Mouse (Mus musculus) embryo, embryonic 10 days (tissue): ENCODE measurements at regions not wholly inside any gene's neighbourhood (a gene's known extent, or its start where the extent isn't known, plus 50 kb on each side); places are given as distances from the start of the nearest gene placed in this dataset.
A peak's percentile ranks its signal among the peaks of the same experiment; 100 is the strongest.

ENCODE experiments used
- DNase-seq: peaks from one replicate; pipeline ENCODE4 v3.0.0-alpha.2; 2015; ENCODE audit warnings: low spot score

- no peak for DNase-seq
Observed at GRCm38 (mm10) chr6:16365450-16365849, 532.8 kb downstream of the Tfec start.

- DNase-seq = no peak
Observed at GRCm38 (mm10) chr6:16362057-16362456, 536.2 kb downstream of the Tfec start.

GRCm38 (mm10) chr6:16359881-16360711 lies 538.1 kb downstream of the Tfec start:
- DNase-seq = peak; percentile 30

DNA sequence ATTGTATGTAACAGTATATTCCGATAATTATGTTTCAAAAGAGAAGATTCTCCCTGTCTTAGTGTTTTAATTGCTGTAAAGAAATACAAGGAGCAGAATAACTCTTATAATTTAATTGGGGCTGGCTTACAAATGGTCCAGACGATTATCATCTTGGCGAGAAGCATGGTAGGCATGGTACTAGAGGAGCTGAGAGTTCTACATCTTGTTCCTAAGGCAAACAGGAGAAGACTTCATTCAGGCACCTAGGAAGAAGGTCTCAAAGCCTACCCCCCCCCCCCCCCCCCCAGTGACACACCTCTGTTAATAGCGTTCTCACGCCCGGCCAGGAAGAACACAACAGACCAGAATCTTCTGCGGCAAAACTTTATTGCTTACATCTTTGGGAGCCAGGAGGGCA lies 538.8 kb downstream of the Tfec start:
- DNase-seq = no peak

DNA sequence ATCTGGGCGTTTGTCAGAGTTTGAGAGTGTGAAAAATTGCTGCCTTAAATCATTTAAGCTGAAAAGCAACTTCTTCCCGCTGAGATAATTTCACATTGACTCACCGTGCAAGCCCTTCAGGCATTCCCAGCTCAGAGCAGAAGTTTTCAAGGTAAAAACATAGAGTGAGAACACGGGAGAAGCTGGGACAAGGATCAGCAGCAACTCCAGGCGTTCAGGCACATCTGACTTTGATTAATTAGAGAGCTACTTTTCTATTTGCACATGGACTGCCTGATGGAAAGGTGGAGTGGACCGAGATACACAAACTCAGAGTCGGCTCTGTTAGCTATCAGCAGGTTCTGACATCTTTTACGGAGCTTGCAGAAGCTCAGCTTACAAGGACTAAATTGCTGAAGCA lies 564.6 kb downstream of the Tfec start:
- DNase-seq = peak; percentile 57

DNA sequence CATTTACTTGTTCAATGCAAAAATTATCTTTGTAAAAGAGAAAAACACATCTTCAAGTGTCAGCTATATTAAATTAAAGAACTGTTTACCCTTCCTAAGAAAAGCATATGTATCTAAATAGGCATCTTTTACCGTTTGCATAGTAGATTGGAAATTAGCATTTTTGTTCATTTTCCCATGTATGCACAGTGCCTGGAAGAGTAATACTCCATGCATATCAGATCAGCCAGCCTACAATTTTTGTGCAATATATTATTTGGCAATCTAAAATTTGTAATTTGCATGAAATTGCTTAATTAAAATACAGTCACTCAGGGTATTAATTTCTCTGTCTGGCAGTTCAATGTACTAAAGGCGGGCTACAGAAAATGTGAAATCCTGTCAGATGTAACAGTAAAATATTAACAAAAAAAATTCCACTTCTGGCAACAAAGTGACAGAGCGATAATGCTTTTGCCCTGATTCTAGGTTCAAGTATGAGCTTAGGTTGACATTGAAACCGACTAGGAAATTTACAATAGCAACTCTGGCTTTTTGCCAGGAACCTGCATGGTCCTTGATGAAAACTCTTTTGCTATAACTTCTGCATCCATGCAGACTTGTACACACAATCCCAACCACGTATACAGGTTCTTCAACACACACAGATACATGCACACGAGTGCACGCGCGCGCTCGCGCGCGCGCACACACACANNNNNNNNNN lies 583.8 kb downstream of the Tfec start:
- no peak for DNase-seq

DNA sequence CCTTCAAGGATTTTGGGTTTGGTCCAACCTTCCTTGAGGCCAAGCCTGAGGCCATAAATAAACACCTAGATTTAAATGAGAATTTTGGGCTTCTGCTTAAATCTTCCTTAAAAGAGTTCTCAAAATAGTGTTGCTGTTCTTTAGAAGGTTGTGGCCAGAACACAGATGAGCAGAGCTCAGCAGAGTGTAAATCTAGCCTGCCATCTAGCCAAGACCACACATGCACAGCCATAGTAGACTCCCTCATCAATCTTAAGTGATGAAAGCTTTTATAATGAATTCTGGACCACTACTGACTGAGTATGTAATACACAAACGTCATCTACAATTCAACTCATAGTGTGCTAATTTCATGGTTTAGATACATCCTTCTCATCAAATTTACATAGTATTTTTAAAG lies 585.3 kb downstream of the Tfec start:
- DNase-seq = no peak

DNA sequence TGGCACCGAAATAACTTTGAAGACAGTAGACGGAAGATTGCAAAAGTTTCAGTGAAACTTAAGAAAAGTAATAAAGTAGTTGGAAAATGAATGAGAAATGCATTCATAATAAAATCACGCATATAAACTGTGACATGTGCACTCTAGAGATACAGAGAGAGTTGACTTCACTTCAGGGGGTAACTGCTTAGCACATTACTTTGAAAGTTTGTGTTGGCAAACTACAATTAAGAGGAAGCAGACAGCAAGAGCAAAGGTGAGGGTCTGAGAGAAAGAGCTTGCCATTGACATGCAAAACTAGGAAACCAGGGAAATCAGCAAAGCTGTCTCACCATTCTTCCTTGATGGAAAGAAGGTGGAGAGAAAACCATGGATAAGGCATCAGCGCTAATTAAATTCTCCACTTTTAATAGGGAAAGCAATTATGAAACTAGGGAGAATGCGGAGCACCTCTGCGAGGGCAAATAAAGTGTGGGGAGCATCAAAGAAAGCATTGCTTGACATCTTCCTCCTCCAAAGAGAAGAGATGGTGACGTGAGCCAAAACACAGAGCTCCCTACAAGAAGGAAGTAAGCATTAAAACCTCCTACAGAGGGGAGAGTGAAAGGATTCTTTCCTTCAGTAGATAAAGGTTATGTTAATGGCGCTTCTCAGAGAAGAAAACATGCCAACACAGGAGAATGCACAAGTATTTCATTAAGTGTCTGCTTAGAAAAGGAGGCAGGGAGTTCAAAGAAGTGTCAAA lies 563.0 kb downstream of the Mdfic start:
- DNase-seq = no peak

- DNase-seq = no peak
Observed at GRCm38 (mm10) chr6:16281938-16282337, 561.5 kb downstream of the Mdfic start.
